Mouse (Mus musculus) embryonic facial prominence, embryonic 13.5 days (tissue): Measurements from ENCODE around the gene Gjb4. TPM values are rescaled to one million over a fixed set of nuclear protein-coding genes. Genes with fewer than 3 reads are reported as not detected.

Experiments used
- ATAC-seq: fragments of 200-750 bp; cut with Nextera tagmentation; 2 replicates; pipeline ENCODE4 v1.8.0; 2017; ENCODE audit warnings: low read depth; ENCODE audit not compliant: insufficient number of reproducible peaks, insufficient read depth, low FRiP score, low TSS enrichment
- H3K27ac ChIP-seq: fragments of 300-500 bp; sonication (generic); 2 replicates; pipeline ENCODE4 v1.5.1; 2015; ENCODE audit warnings: moderate library complexity, mild to moderate bottlenecking, inconsistent platforms
- H3K27me3 ChIP-seq: fragments of 300-500 bp; sonication (generic); 2 replicates; pipeline ENCODE4 v1.6.1; 2015; ENCODE audit warnings: mild to moderate bottlenecking, inconsistent platforms
- H3K36me3 ChIP-seq: fragments of 300-500 bp; sonication (generic); 2 replicates; pipeline ENCODE4 v1.6.1; 2015; ENCODE audit warnings: mild to moderate bottlenecking, inconsistent platforms
- H3K4me1 ChIP-seq: fragments of 300-500 bp; sonication (generic); 2 replicates; pipeline ENCODE4 v1.6.1; 2015; ENCODE audit warnings: inconsistent platforms
- H3K4me2 ChIP-seq: fragments of 300-500 bp; sonication (generic); 2 replicates; pipeline ENCODE4 v1.6.1; 2015; ENCODE audit warnings: moderate library complexity, mild to moderate bottlenecking, inconsistent platforms
- H3K4me3 ChIP-seq: fragments of 300-500 bp; sonication (generic); 2 replicates; pipeline ENCODE4 v1.5.1; 2015; ENCODE audit warnings: mild to moderate bottlenecking, inconsistent platforms
- H3K9ac ChIP-seq: fragments of 300-500 bp; sonication (generic); 2 replicates; pipeline ENCODE4 v1.6.1; 2015; ENCODE audit warnings: mild to moderate bottlenecking, inconsistent platforms
- H3K9me3 ChIP-seq: fragments of 300-500 bp; sonication (generic); 2 replicates; pipeline ENCODE4 v1.6.1; 2016; ENCODE audit warnings: inconsistent platforms
- WGBS: fragments of 180-500 bp; shearing (Covaris S2); methylation state at CpG from one replicate; pipeline ENCODE4 v1.1.7; 2015; ENCODE audit warnings: mixed read lengths; 5-methylcytosine and 5-hydroxymethylcytosine counted together
- polyA plus RNA-seq: library from polyadenylated mRNA; unstranded; fragments of >200 nt; fragmentation: Nextera tagmentation; extraction: Ambion mirVana; gene quantifications from 2 replicates; pipeline ENCODE4 v1.2.1, GENCODE M21; 2015

Gjb4 gene
- polyA plus RNA-seq, result 0.14 and 0.36 TPM in 2 replicates

DNA sequence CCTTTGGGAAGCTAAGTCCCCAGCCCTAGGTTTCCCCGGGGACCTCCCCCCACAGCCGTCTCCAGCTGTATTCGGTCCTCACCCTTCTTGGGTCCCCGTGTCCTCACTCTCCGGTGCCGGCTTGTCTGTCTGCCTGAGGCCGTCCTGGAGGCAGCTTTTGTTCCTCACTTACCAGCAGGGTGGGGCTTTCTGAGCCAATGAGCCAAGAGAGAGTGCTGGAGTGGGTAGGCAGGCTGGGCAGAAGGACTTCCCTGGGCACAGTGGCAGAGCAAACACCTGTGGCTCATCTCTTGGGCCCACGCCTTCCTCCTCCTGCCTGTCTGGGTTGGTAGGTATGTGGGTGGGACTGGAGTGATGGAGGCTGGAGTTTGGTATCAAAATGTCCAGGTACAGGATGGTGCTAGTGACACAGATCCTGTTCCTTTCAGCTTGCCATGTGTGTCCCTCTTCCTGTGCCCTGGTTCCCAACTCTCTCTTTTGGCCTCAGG lies at the start of gene Gjb4:
Gene Gjb4 (minus strand): TSS at position 131 of the 488 bp plus-strand sequence.
- H3K27ac ChIP-seq, result no peak within 1 kb of the TSS
- ATAC-seq, result peak; percentile 21; the same call in 1 of the 2 replicates
- no peak within 1 kb of the TSS for H3K4me3 ChIP-seq
- no peak within 1 kb of the TSS for H3K4me2 ChIP-seq
- H3K9me3 ChIP-seq, result no peaks in the 10 kb centered on the region
- no peaks in the 10 kb centered on the region for H3K36me3 ChIP-seq
- no peak within 1 kb of the TSS for H3K9ac ChIP-seq
- WGBS, result 24% methylated on average over 8 of the region's 8 CpGs
- H3K27me3 ChIP-seq, result 0 out of 2 replicates have a peak, but pooled peaks cover 2% of the 10 kb centered on the region
- H3K4me1 ChIP-seq, result peaks cover 21% of the 10 kb centered on the region

DNA sequence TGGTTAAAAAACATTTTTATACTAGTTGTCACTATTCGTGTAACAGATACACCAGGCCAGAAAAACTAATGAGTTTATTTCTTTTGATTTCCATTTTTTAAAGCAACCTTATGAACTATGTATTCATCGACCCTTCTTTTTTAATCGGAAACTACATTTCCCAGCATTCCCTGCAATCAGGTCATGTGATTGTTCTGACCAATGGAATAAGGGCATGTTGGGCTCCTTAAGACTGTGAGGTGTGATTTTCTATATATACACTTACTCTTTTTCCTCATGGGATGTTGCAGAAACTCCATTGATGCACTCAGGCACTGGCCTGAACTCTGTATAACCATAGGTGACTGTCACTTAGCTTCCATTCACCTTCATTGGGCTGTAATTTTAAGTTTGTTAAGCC lies 48.7 kb upstream of the Gjb4 start:
- Histone ChIP-seq H3K27ac (no peak overlapping the region), H3K27me3 (no peaks in the 10 kb centered on the region), H3K4me1 (no peaks in the 10 kb centered on the region), H3K9me3 (no peaks in the 10 kb centered on the region), H3K36me3 (no peaks in the 10 kb centered on the region), H3K9ac (no peak overlapping the region), H3K4me2 (no peak overlapping the region), H3K4me3 (no peak overlapping the region)
- no peak for ATAC-seq
- WGBS, result 58% methylated on average over 3 of the region's 3 CpGs

DNA sequence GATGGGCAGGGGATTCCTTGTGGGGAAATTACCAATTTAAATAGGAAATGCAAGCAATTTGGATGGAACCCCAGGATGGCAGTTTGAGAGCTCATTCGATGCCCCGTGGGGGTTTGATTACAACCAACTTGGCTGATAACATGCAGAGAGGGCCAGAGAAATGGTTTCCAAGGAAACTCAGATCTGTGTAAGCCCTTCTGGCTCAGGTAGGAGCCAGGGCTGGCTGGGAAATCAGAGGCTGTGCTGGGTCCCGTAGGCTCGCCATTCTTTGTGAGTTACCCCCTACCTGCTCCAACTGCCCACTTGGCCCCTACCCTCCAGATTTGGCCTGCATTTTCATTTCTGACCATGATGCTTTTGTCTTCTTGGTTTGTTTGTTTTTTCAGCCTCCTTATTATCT lies 48.3 kb upstream of the Gjb4 start:
- Histone ChIP-seq H3K4me2 (no peak overlapping the region), H3K4me1 (no peaks in the 10 kb centered on the region), H3K36me3 (no peaks in the 10 kb centered on the region), H3K9me3 (no peaks in the 10 kb centered on the region), H3K27ac (no peak overlapping the region), H3K4me3 (no peak overlapping the region), H3K9ac (no peak overlapping the region), H3K27me3 (no peaks in the 10 kb centered on the region)
- ATAC-seq, result no peak
- 86% methylated on average over 4 of the region's 4 CpGs for WGBS

DNA sequence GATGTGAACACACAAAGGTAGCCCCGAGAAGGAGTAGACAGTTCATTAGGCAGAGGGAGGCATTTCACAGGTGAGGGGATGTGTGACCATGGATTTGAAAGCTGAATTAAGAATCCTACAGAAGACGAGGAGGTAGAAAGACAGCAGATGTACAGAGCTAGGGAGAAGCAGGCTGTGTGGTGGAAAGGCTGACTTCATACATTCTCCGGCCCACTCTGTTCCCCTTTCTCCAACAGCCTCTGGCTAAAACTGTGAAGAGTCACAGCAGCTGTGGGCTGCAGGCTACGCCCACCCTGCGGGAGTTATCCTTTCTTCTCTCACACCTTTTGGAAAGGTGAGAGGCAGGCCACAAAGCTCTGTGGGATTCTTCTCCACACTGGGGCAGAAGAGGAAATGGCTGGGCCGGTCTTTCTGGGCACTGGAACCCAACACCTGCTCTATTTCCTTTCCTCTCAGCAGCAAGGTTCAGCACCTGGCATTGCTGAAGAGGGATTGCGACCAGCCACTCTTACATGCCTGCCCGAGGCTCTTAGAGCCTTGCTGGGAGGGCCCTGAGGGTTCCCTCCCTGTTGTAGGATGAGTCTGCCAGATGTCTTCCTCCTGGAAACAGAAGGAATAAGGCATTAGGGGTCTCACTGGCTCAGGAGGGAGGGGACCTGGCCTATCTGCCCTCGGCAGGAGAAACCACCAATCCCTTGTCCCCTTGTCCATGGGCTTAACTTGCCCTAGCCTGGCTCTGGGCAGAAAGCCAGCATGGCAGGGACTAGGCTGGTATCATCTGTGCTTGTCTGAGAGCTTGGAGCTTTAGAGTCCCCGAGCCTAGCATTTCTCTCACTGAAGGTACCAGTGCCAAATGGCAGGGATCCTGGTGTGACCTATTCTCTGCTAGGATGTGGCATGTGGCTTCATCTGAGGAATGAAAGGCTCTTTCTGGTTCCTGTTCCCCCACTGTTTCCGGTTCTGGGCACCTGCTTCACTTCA lies 46.6 kb upstream of the Gjb4 start:
- Histone ChIP-seq H3K9me3 (no peaks in the 10 kb centered on the region), H3K4me3 (no peak overlapping the region), H3K9ac (no peak overlapping the region), H3K27ac (no peak overlapping the region), H3K36me3 (no peaks in the 10 kb centered on the region), H3K4me1 (no peaks in the 10 kb centered on the region), H3K27me3 (no peaks in the 10 kb centered on the region), H3K4me2 (no peak overlapping the region)
- WGBS, result 68% methylated on average over 11 of the region's 11 CpGs
- no peak for ATAC-seq

DNA sequence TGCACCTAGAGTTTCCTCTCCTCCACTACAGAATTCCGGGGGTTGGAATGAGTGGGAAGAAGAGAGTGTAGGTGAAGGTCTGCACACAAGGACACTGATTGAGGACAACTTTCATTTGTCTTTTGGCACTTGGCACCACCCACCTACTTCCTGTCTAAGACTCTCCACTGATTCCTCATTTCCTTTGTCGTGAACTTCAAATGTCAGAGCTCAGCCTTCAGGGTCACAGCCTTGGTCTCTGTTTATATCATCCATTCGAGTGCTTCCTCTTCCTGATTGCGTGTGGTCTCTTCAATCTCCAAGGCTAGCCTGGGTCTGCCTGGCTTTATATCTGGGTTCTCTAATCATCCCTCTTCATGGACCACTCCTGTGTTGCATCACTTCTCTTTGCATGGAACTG lies 41.7 kb upstream of the Gjb4 start:
- H3K9me3 ChIP-seq, result peaks cover 3% of the 10 kb centered on the region; the same call in 1 of the 2 replicates
- H3K9ac ChIP-seq, result no peak overlapping the region
- H3K4me3 ChIP-seq, result no peak overlapping the region
- no peaks in the 10 kb centered on the region for H3K27me3 ChIP-seq
- no peaks in the 10 kb centered on the region for H3K36me3 ChIP-seq
- H3K4me2 ChIP-seq, result no peak overlapping the region
- no peaks in the 10 kb centered on the region for H3K4me1 ChIP-seq
- no peak overlapping the region for H3K27ac ChIP-seq
- WGBS, result 73% methylated on average over 4 of the region's 4 CpGs
- ATAC-seq, result no peak

DNA sequence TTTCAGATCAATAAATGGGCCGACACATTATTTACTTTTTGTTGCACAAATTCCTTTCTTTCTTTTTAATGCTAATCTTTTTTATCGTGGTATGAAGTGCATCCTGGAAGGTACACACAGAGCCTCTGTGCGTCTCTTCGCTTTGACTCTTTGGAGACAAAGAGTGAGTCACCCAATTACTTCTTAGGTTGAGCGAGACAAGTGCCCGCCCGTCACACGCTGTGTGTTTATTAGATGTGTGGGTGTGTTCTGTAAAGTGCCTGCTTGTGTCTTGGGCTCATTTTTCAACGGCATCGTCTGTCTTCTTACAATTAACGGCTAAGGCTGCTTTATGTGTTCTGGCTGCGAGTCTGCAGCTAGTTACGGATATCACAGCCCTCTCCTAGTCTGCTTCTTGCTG lies 35.8 kb upstream of the Gjb4 start:
- no peak overlapping the region for H3K4me2 ChIP-seq
- H3K4me1 ChIP-seq, result no peaks in the 10 kb centered on the region
- H3K27me3 ChIP-seq, result peaks cover 8% of the 10 kb centered on the region
- no peak overlapping the region for H3K4me3 ChIP-seq
- 64% methylated on average over 13 of the region's 13 CpGs for WGBS
- no peak overlapping the region for H3K27ac ChIP-seq
- H3K36me3 ChIP-seq, result no peaks in the 10 kb centered on the region
- no peak for ATAC-seq
- no peak overlapping the region for H3K9ac ChIP-seq
- peaks cover 3% of the 10 kb centered on the region; the same call in 1 of the 2 replicates for H3K9me3 ChIP-seq

DNA sequence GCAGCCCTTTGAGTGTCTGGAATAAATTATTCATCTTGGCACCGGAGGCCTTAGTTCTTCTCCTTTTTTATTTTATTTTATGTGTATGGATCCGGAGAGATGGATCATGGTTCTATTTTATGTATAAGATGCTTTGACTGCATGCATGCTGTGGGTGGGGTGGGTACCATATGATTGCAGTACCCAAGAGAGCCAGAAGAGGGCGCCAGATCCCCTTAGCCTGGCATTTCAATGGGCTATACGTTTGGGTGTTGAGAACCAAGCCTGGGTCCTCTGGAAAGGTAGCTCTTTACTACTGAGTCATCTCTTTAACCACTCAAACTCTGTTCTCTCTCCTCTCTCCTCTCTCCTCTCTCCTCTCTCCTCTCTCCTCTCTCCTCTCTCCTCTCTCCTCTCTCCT lies 23.5 kb upstream of the Gjb4 start:
- Histone ChIP-seq H3K4me1 (no peaks in the 10 kb centered on the region), H3K27me3 (no peaks in the 10 kb centered on the region), H3K9ac (no peak overlapping the region), H3K4me3 (no peak overlapping the region), H3K4me2 (no peak overlapping the region), H3K36me3 (no peaks in the 10 kb centered on the region), H3K9me3 (no peaks in the 10 kb centered on the region), H3K27ac (no peak overlapping the region)
- no peak for ATAC-seq
- 22% methylated on average over 4 of the region's 4 CpGs for WGBS

DNA sequence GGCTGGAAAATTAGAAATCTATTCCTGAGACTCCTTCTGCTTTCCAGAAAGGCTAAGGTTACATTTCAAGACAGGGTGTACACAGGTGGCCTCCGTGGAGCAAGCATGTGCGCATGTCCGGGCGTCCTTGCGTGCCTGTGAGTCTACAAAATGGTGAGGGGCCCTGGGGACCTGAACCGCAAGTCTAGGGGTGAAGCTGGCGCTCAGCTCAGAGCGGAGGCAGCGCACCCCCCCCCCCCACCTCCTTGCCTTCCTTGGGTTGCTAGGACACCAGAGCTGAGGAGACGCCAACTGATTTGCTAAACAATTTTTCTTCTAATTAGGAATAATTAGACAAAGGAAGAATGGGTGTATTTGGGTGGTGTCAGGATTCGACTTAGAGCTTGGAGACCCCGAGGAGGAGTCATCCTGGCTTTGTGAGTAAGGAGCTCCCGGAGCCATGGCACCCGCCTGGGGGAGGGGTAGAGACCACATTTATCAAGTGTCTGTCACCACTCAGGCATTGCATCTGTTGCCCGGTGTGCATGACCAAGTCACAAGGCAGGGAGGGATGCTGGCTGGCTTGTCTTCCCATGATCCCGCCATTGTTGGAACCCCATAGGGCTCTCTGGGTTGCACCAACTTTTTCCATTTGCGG lies 21.8 kb upstream of the Gjb4 start:
- H3K4me2 ChIP-seq, result no peak overlapping the region
- H3K27me3 ChIP-seq, result no peaks in the 10 kb centered on the region
- 83% methylated on average over 17 of the region's 17 CpGs for WGBS

DNA sequence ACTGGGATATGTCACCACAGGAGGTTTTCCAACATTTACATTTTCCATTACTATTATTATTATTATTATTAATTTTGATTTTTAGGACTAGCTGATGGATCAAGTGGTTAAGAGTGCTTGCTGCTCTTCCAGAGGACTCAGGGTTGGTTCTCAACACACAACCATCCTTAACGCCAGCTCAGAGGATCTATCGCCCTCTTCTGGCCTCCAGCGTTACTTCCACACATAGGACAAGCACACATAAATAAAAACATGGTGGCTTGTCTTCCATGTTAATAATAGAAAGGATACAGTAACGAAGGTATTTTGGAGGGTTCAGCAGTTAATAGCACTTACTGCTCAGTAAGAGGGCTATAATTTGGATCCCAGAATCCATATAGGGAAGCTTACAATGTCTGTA lies 20.8 kb upstream of the Gjb4 start:
- Histone ChIP-seq H3K9me3 (no peaks in the 10 kb centered on the region), H3K4me2 (no peak overlapping the region), H3K9ac (no peak overlapping the region), H3K4me3 (no peak overlapping the region), H3K27me3 (no peaks in the 10 kb centered on the region), H3K27ac (no peak overlapping the region), H3K36me3 (no peaks in the 10 kb centered on the region), H3K4me1 (no peaks in the 10 kb centered on the region)
- WGBS, result 80% methylated on average over 4 of the region's 4 CpGs
- no peak for ATAC-seq

More for the DNA sequence above, 21.8 kb upstream of the Gjb4 start:
- H3K9ac ChIP-seq, result no peak overlapping the region
- H3K9me3 ChIP-seq, result no peaks in the 10 kb centered on the region
- H3K4me1 ChIP-seq, result no peaks in the 10 kb centered on the region
- ATAC-seq, result no peak
- no peak overlapping the region for H3K4me3 ChIP-seq
- no peak overlapping the region for H3K27ac ChIP-seq
- no peaks in the 10 kb centered on the region for H3K36me3 ChIP-seq

DNA sequence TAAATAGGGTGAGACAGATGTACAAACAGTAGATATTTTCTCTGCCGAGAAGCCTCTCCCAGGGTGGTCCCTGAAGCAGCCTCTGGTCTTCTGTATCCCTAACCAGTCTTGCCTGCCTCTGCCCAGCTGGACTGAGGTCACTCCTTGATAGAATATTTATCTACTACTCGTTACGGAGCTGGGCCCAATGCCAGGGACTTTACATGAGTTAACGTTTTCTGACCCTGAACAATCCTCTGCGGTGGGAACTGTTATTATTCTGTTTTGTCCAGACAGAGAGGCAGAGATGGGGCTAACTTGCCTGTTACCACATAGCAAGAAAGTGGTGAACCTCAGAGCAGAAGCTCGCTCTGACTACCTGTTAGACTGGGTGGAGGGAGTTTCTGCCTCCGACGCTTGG lies 19.6 kb upstream of the Gjb4 start:
- H3K27me3 ChIP-seq, result no peaks in the 10 kb centered on the region
- no peak for ATAC-seq
- H3K27ac ChIP-seq, result no peak overlapping the region
- H3K4me2 ChIP-seq, result no peak overlapping the region
- H3K36me3 ChIP-seq, result no peaks in the 10 kb centered on the region
- no peaks in the 10 kb centered on the region for H3K4me1 ChIP-seq
- no peaks in the 10 kb centered on the region for H3K9me3 ChIP-seq
- H3K9ac ChIP-seq, result no peak overlapping the region
- no peak overlapping the region for H3K4me3 ChIP-seq
- 68% methylated on average over 8 of the region's 8 CpGs for WGBS

DNA sequence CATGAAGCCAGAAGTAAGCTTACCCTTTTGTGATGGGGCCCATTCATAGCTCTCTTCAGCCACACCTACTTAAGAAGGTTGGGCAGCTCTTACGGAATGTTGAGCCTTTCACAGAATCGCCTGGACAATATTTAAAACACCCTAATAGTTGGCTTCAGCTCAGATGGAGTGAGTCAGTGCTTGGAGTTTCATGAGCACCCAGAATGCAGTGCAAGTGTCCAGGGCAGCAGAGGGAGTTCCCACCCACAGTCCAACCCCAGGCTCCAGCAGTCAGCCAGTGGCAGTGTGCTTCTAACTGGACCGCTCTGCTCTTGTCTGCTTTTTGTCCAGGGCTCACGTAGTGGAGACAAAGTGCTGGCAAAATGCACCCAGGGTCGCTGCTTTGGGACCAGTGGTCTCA lies 17.7 kb upstream of the Gjb4 start:
- Histone ChIP-seq H3K27me3 (no peaks in the 10 kb centered on the region), H3K36me3 (no peaks in the 10 kb centered on the region), H3K4me2 (no peak overlapping the region), H3K9me3 (no peaks in the 10 kb centered on the region), H3K27ac (no peak overlapping the region), H3K4me1 (no peaks in the 10 kb centered on the region), H3K9ac (no peak overlapping the region), H3K4me3 (no peak overlapping the region)
- 73% methylated on average over 5 of the region's 5 CpGs for WGBS
- no peak for ATAC-seq
